Mouse (Mus musculus) embryonic fibroblast, embryonic 13.5 days (primary cell): ENCODE measurements around the gene Ikzf3.

ENCODE experiments used
- CTCF ChIP-seq: IDR thresholded peaks from 2 replicates; pipeline ENCODE4 v1.5.1; 2011; ENCODE audit warnings: mild to moderate bottlenecking, control low read depth, low read length, moderate library complexity, borderline replicate concordance; ENCODE audit not compliant: insufficient read depth
- POLR2A ChIP-seq: IDR thresholded peaks from 2 replicates; pipeline ENCODE4 v1.6.1; 2011; ENCODE audit warnings: low read depth, mild to moderate bottlenecking, control low read depth, low read length, moderate library complexity

GRCm38 (mm10) chr11:98550311-98550974, 4.6 kb upstream of the Ikzf3 start:
- TF ChIP-seq POLR2A (no peak), CTCF (no peak)
